Mouse (Mus musculus) thymus, adult 2 months (tissue): ENCODE measurements around the gene Cryz. TPM values are rescaled to one million over a fixed set of nuclear protein-coding genes. Genes with fewer than 3 reads are reported as not detected.
"Not testable (repeated sequence)": the region's sequence is repeated elsewhere in the genome, so short reads cannot be mapped to it uniquely, and the experiment has no call there.

ENCODE experiments used
- DNase-seq: peaks from one replicate; pipeline ENCODE4 v3.0.0; 2021
- H3K27ac ChIP-seq: fragments of 200-500 bp; 2 replicates; pipeline ENCODE4 v1.5.1; 2012; ENCODE audit warnings: low read length, control low read depth; ENCODE audit not compliant: control insufficient read depth, insufficient read depth
- H3K27me3 ChIP-seq: fragments of 200-500 bp; 2 replicates; pipeline ENCODE4 v1.6.1; 2012; ENCODE audit warnings: mild to moderate bottlenecking, low read length, moderate library complexity, mixed read lengths; ENCODE audit not compliant: control insufficient read depth, insufficient read depth
- H3K36me3 ChIP-seq: fragments of 200-500 bp; 2 replicates; pipeline ENCODE4 v1.6.1; 2012; ENCODE audit warnings: mild to moderate bottlenecking, low read length, moderate library complexity; ENCODE audit not compliant: control insufficient read depth, insufficient read depth
- H3K4me1 ChIP-seq: fragments of 200-500 bp; replicated peaks from 2 replicates; pipeline ENCODE4 v1.6.1; 2012; ENCODE audit warnings: low read length; ENCODE audit not compliant: control insufficient read depth, insufficient read depth
- H3K4me3 ChIP-seq: fragments of 200-500 bp; 2 replicates; pipeline ENCODE4 v1.5.1; 2012; ENCODE audit warnings: mild to moderate bottlenecking, low read length, control low read depth, moderate library complexity; ENCODE audit not compliant: control insufficient read depth, insufficient read depth
- CTCF ChIP-seq: fragments of 200-500 bp; IDR thresholded peaks from 2 replicates; pipeline ENCODE4 v1.5.1; 2012; ENCODE audit warnings: mild to moderate bottlenecking, control low read depth, low read length, moderate library complexity, borderline replicate concordance; ENCODE audit not compliant: control insufficient read depth, poor library complexity, insufficient read depth; ENCODE audit errors: extremely low read depth
- POLR2A ChIP-seq: fragments of 200-500 bp; IDR thresholded peaks from 2 replicates; pipeline ENCODE4 v1.6.1; 2012; ENCODE audit warnings: mild to moderate bottlenecking, low read length, control low read depth, moderate library complexity; ENCODE audit not compliant: control insufficient read depth, poor library complexity, insufficient read depth; ENCODE audit errors: extremely low read depth
- WGBS: fragments of 180-500 bp; shearing (Covaris S2); methylation state at CpG from one replicate; pipeline ENCODE4 v1.1.7; 2018; 5-methylcytosine and 5-hydroxymethylcytosine counted together
- polyA plus RNA-seq: library from polyadenylated mRNA; depleted of rRNA; stranded (reverse); fragments of >200 nt; gene quantifications from 2 replicates; pipeline ENCODE4 v1.2.3, GENCODE M21; 2012

Gene Cryz
- polyA plus RNA-seq, 1 experiment: 2.3 TPM

DNA sequence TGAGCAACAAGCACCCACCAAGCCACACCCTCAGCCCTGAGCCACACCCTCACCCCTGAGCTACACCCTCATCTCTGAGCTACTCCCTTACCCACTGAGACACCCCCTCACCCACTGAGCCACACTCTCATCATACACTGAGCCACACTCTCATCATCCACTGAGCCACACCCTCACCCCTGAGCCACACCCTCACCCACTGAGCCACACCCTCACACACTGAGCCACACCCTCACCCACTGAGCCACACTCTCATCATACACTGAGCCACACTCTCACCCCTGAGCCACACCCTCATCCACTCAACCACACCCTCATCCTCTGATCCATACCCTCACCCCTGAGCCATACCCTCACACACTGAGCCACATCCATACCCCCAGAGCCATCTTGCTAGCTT is 31.8 kb downstream of the Cryz start:
- no peaks in the 10 kb centered on the region for H3K4me1 ChIP-seq
- DNase-seq: no peak
- H3K4me3 ChIP-seq: no peak overlapping the region
- no peak overlapping the region for H3K27ac ChIP-seq
- H3K27me3 ChIP-seq: no peaks in the 10 kb centered on the region
- H3K36me3 ChIP-seq: no peaks in the 10 kb centered on the region
- TF ChIP-seq POLR2A: no peak

DNA sequence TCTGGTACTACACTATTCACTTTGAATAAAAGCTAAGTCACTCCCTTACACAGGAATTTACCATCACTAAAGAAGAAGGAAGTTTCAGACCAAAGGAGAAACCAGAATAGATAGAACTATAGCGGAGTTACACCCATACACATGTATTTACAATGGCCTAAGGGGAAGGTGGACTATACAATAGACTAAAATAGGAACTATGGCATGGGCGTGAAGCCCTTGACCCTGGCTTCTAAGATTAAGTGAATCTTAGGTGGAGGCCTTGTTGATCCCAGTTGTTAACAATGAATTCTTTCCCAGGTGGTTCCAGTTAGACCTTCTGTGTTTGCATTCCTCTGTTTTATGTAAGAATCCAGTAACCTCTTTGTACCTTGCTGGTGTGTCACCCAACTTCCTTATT is 34.8 kb downstream of the Cryz start:
- not testable (repeated sequence) for H3K4me3 ChIP-seq, H3K27me3 ChIP-seq, H3K27ac ChIP-seq, H3K36me3 ChIP-seq, H3K4me1 ChIP-seq, DNase-seq
- WGBS: 89% methylated on average over 2 of the region's 2 CpGs

DNA sequence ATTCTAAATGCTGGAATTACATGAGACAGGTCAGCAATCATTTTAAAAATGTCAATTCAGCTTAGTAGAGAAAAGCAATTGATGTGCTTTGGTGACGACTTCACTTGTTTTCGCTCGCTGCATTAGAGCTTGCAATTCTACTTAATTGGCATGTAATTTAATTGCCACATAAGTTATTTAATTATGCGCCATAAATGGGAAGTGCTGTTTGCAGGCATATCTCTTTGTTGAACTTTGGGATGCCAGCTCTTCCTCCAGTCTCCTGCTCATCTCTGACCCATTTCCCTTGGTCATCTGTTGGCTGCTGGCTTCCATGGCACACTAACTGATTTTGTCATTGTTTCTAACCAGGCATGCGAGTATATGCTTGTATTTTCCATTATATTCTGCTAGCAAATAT is 36.6 kb downstream of the Cryz start:
- WGBS: 96% methylated on average over 5 of the region's 5 CpGs
- H3K27ac ChIP-seq: no peak overlapping the region
- no peaks in the 10 kb centered on the region for H3K27me3 ChIP-seq
- H3K36me3 ChIP-seq: no peaks in the 10 kb centered on the region
- DNase-seq: no peak
- no peaks in the 10 kb centered on the region for H3K4me1 ChIP-seq
- TF ChIP-seq POLR2A (no peak), CTCF (no peak)
- no peak overlapping the region for H3K4me3 ChIP-seq

DNA sequence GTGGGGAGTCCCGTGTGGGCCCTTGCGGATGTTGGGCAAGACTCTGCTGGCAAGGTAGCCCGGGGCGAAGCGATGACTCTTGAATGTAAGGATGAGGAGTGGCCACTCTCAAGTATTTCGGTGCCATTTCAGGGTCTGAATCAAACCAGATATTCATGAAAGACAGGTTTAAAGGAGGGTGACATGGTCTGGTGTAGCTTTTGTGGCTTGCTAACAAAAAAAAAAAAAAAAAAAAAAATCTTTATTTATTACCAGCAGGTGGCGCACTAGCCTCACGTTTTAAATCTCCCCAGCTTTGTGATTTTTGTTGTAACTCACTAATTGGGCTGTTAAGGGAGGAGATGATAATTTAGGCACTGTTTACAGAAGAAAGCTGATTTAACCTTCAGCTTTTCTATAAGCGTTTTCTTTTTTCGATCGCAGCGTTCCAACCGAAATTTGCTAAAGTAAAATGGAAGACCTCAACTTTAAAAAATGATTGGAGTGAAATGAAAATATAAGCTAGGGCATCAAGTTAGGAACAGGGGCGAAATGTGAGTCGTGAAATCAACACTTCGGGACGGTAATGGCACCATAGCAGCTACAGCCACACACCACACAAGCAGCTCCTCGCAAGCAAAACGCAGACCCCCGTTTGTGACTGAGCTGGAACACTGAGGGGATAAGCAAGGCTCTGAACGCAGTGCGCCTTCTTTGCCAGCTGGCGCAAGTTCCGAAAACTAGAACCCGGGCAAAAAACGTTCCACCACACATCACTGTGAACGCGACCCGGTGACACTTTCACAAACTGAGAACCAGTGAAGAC is 50.3 kb downstream of the Cryz start:
- H3K27me3 ChIP-seq: no peaks in the 10 kb centered on the region
- no peak overlapping the region for H3K4me3 ChIP-seq
- no peak overlapping the region for H3K27ac ChIP-seq
- WGBS: 56% methylated on average over 29 of the region's 29 CpGs
- TF ChIP-seq POLR2A (no peak), CTCF (no peak)
- no peak for DNase-seq
- H3K4me1 ChIP-seq: no peaks in the 10 kb centered on the region
- no peaks in the 10 kb centered on the region for H3K36me3 ChIP-seq

DNA sequence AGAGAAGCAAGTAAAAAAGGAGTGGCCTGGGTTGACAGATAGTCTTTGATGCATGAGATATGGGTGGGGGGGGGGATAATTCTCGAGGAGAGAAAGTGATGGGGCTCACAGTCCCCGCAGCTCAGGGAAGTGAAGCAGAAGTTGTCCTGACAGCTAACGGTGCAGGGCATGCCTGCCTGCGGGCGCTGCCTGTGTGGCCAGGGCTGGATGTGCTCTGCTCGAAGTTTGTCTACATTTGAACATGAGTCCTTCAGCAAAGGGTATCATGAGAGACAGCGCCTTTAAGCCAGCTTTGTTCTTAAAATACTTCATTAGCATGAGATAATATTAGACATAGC is 50.9 kb downstream of the Cryz start:
- no peak overlapping the region for H3K4me3 ChIP-seq

DNA sequence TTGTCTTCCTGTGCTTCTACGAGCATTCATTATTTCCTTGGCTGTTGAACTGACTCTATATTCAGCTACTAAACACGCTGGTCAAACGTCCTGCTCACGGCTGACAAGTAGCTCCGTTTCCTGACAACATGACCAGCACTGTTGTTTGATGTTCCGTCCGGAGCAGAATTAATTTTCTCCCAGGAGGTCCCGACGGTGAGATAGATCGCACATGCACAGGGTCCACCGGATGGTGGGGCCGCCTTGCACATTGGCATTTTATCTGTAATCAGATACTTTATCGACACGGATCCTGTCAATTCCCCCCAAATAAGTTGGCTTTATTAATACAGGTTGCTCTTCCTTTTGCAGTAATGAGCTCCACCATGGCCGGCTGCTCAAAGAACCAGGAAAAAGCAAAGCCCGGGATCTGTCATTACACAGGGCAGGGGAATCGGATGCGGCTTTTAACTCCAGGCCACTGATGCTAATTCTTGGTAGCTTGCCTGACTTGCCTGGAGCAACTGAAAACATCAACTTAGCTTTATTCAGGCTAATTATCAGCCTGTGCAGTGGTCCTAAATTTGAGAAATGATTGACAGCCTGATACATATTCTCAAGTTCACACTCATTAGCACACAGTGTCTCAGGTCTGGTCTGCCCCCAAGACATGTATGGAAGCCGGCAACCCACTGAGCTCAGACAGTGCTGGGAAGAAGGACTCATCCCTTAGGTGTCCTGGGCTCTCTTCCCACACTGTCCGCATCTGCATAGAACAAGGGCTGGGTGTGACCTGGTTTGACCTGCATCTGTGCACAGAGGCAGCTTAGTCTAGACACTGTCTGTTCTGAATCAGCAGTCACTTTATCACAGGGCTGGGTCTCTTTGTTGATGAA is 53.1 kb downstream of the Cryz start:
- WGBS: 89% methylated on average over 20 of the region's 20 CpGs
- Histone ChIP-seq H3K4me3 (no peak overlapping the region), H3K36me3 (no peaks in the 10 kb centered on the region), H3K27ac (no peak overlapping the region), H3K27me3 (no peaks in the 10 kb centered on the region), H3K4me1 (no peaks in the 10 kb centered on the region; the same call in 1 of the 2 replicates)
- TF ChIP-seq CTCF: no peak
- DNase-seq: no peak

More for the DNA sequence above, 50.9 kb downstream of the Cryz start:
- no peak for DNase-seq
- no peaks in the 10 kb centered on the region for H3K36me3 ChIP-seq
- 45% methylated on average over 7 of the region's 7 CpGs for WGBS
- H3K27me3 ChIP-seq: no peaks in the 10 kb centered on the region
- no peak for TF ChIP-seq CTCF
- no peak for TF ChIP-seq POLR2A
- H3K4me1 ChIP-seq: no peaks in the 10 kb centered on the region
- H3K27ac ChIP-seq: no peak overlapping the region
